Mouse (Mus musculus) thymus, postnatal 0 days (tissue): ENCODE results near the gene Srrm2. TPM values are rescaled to one million over a fixed set of nuclear protein-coding genes. Genes with fewer than 3 reads are reported as not detected.

Experiments used
- DNase-seq: peaks from one replicate; pipeline ENCODE4 v3.0.0-alpha.2; 2015; ENCODE audit warnings: low spot score
- polyA plus RNA-seq: library from polyadenylated mRNA; unstranded; fragments of >200 nt; fragmentation: Nextera tagmentation; extraction: Ambion mirVana; gene quantifications from 2 replicates; pipeline ENCODE4 v1.2.1, GENCODE M21; 2015

Srrm2 gene
- 318 and 508 TPM in 2 replicates for polyA plus RNA-seq

- DNase-seq = peak; percentile 37
Measured at GRCm38 (mm10) chr17:23790269-23791078, at the start of gene Srrm2. Gene Srrm2 (plus strand): TSS chr17:23790532.

GRCm38 (mm10) chr17:23740598-23741021, 49.7 kb upstream of the Srrm2 start, which contains the start of gene Paqr4:
Gene Paqr4 (minus strand): TSS chr17:23740867.
- DNase-seq = peak; percentile 35

- DNase-seq = no peak
Measured at GRCm38 (mm10) chr17:23741359-23742209, 48.7 kb upstream of the Srrm2 start.

GRCm38 (mm10) chr17:23742210-23742793, 48.0 kb upstream of the Srrm2 start:
- DNase-seq = peak; percentile 60

GRCm38 (mm10) chr17:23742941-23743340, 47.4 kb upstream of the Srrm2 start:
- DNase-seq = no peak

GRCm38 (mm10) chr17:23744076-23744475, 46.3 kb upstream of the Srrm2 start:
- no peak for DNase-seq

- no peak for DNase-seq
Measured at GRCm38 (mm10) chr17:23744651-23745050, 45.7 kb upstream of the Srrm2 start.

- peak; percentile 27 for DNase-seq
Measured at GRCm38 (mm10) chr17:23745301-23746251, 44.8 kb upstream of the Srrm2 start, which contains the start of gene Kremen2. Gene Kremen2 (minus strand): TSS chr17:23745833.

GRCm38 (mm10) chr17:23746311-23746710, 44.0 kb upstream of the Srrm2 start:
- DNase-seq = peak; percentile 28

- DNase-seq = no peak
Measured at GRCm38 (mm10) chr17:23746767-23747166, 43.6 kb upstream of the Srrm2 start.

GRCm38 (mm10) chr17:23747471-23747870, 42.9 kb upstream of the Srrm2 start:
- no peak for DNase-seq

GRCm38 (mm10) chr17:23748026-23748425, 42.3 kb upstream of the Srrm2 start:
- peak; percentile 33 for DNase-seq

GRCm38 (mm10) chr17:23748631-23749391, 41.5 kb upstream of the Srrm2 start:
- peak; percentile 74 for DNase-seq

- no peak for DNase-seq
Measured at GRCm38 (mm10) chr17:23749400-23750191, 40.7 kb upstream of the Srrm2 start.

- DNase-seq = no peak
Measured at GRCm38 (mm10) chr17:23755689-23756088, 34.6 kb upstream of the Srrm2 start.

- no peak for DNase-seq
Measured at GRCm38 (mm10) chr17:23757581-23757980, 32.8 kb upstream of the Srrm2 start.

- DNase-seq = no peak
Measured at GRCm38 (mm10) chr17:23758801-23759200, 31.5 kb upstream of the Srrm2 start.

- no peak for DNase-seq
Measured at GRCm38 (mm10) chr17:23760231-23760630, 30.1 kb upstream of the Srrm2 start.

GRCm38 (mm10) chr17:23761155-23761554, 29.2 kb upstream of the Srrm2 start:
- DNase-seq = no peak
